Mouse (Mus musculus) megakaryocyte progenitor cell, adult 5-6 weeks (primary cell): ENCODE data around the gene Fbxw10. TPM values are rescaled to one million over a fixed set of nuclear protein-coding genes. Genes with fewer than 3 reads are reported as not detected.

Experiments used
- ATAC-seq: replicated peaks from 2 replicates; pipeline ENCODE4 v1.8.0; 2016; ENCODE audit warnings: mild to moderate bottlenecking, moderate TSS enrichment, inconsistent platforms; ENCODE audit not compliant: poor library complexity
- total RNA-seq, 2 experiments: library from RNA; stranded (forward) in 1 of 2; stranded (reverse) in 1 of 2; fragments of 157-497, 149-512 nt in 1 of 2; fragments of 200-1000 nt in 1 of 2; gene quantifications; 2 replicates each; pipeline versions ENCODE4 v1.2.3 to v1.2.4; 2015 to 2017

Gene Fbxw10
- total RNA-seq, 2 experiments from 2014 or later: 1.2 to 2.3 TPM

DNA sequence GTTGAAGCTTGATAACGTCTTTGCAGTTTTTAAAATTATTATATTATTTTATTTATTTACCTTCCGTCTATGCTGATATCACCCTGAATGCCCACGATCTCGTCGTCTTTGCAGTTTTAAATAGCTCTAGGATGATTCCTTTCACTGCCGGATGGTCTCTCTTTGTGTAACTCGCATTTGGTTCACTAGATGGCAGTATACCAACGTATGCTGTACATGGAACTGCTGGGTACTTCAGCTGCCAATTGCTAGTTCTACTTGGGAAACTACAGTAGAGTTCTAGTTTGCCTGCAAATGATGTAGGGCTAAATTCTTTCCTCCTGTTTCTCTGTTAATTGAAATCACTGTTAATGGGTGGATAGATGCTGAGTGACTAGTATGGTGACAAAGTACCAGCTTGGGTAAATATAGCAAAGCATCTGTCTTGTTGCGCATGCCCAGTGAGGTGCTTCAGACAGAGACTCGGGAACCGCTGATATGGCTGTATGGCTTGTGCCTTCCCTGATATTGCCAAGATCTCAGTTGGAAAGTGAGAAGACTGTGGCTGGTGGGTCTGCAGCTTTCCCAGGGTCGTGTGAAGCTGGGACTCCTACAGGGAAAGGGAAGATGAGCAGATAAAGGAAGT, 54.9 kb downstream of the Fbxw10 start:
- peak; percentile 93 for ATAC-seq

GRCm38 (mm10) chr11:62903871-62904495, 57.1 kb downstream of the Fbxw10 start:
- ATAC-seq: peak; percentile 72

DNA sequence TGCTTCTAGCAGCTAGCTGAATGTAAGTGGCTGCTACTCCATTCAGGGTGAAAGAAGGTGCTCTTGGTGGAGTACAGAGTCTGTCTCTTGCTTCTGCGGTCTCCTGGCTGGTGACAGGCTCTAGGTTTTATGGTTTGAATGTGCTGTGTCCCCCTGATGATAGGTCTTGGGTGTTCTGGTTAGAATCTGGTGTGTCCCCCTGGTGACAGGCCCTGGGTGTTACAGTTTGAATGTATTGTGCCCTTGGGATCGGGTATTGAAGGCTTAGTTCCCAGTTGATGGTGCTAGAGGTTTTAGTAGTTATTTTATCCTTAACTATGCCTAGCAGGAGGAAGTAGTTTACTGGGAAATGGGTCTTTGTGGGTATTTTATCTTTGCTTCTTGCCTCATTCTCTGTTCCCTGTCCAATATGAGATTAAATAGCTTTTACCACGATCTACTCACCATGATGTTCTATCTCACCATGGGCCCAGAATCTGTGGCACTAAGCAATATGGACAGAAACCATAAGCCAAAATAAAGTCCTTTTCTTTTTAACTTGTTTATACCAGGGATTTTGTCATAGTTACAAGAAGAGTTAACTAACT, 62.9 kb downstream of the Fbxw10 start:
- peak; percentile 75 for ATAC-seq

- no peak for ATAC-seq
Observed at GRCm38 (mm10) chr11:62911362-62911761, 64.5 kb downstream of the Fbxw10 start.

GRCm38 (mm10) chr11:62913141-62913540, 66.3 kb downstream of the Fbxw10 start:
- no peak for ATAC-seq

- peak; percentile 63 for ATAC-seq
Observed at GRCm38 (mm10) chr11:62914532-62914931, 67.7 kb downstream of the Fbxw10 start.

DNA sequence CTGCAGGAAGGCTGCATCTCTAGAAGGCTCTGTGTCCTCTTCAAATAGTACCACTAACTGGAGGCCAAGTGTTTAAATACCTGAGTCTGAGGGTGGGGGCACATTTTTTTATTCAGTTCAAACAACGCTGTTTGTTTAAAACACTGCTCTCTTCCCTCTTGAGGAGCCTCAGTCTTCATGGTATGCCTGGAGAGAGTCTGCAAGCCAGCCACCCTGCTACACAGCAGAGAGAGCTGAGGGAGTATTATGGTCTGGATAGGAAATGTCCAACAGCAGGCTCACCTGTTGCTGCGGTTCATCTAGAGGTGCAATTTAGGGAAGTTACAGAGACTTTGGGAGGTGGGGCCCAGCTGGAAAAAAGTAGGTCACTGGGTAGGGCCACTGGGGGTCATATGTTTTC, 68.6 kb downstream of the Fbxw10 start:
- ATAC-seq: no peak

DNA sequence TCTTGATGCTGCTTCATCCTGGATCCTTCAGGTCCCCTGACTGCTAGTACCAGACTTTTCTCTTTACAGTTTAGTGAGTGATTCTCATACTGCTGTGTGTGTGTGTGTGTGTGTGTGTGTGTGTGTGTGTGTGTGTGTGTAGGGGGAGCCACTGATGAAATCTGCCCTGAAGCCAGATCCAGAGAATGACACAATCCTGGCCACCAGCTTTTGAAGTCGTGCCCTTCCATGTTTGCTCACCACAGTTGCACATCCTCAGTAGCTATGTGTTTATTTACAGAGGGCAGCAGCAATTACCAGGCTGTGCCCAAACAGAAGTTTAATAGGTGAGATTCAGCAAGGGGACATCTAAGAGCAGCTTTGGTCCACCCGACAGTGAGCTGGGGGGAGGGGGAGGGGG, 69.9 kb downstream of the Fbxw10 start:
- ATAC-seq: no peak

DNA sequence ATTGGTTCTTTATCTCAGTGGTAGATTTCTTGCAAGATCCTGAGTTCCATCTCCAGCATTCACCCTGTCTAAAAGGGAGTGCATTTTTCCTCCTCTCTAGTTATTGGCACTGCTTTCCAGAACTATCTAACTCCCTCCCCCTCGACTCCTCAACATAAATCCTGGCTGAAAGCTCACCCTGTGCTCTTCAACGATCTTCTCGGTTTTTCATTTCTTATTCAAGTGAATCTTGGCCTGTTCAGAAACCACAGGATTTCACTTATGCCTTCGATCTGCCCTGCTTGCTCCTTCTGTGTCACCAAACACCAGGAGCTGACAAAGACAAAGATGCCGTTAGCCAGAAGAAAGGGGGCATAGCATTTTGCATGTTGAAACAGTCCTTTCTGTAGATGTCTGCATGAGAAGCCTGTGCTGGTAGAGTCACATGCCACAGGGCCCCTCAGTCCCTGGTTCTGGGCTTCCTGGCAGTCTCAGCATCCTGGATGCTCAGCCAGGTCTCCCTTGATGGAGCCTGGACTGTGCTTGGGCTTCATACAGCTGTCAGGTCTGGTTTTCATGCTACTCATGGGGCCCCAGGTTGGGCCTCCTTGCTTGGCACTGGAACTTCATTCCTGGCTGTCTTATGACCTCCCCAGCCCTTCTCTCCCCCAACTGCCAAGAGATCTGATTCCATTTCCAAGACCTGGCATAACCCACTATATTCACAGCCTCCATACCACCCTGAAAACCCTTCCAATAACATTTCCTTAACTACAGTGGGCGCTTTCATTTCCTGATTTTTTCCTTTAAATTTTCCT, 73.3 kb downstream of the Fbxw10 start:
- ATAC-seq: no peak

DNA sequence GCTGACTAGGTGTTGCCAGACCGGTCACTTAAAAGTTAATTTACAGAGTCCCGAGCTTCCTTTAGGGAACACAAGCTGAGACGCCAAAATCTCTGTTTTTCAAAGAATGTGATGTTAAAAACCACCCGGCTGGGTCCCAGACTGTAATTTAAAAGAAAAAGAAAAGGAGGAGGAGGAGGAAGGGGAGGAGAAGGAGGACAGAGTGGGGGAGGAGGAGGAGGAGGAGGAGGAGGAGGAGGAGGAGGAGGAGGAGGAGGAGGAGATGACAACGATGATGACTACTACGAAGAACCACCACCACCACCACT, 73.8 kb downstream of the Fbxw10 start:
- ATAC-seq: no peak

DNA sequence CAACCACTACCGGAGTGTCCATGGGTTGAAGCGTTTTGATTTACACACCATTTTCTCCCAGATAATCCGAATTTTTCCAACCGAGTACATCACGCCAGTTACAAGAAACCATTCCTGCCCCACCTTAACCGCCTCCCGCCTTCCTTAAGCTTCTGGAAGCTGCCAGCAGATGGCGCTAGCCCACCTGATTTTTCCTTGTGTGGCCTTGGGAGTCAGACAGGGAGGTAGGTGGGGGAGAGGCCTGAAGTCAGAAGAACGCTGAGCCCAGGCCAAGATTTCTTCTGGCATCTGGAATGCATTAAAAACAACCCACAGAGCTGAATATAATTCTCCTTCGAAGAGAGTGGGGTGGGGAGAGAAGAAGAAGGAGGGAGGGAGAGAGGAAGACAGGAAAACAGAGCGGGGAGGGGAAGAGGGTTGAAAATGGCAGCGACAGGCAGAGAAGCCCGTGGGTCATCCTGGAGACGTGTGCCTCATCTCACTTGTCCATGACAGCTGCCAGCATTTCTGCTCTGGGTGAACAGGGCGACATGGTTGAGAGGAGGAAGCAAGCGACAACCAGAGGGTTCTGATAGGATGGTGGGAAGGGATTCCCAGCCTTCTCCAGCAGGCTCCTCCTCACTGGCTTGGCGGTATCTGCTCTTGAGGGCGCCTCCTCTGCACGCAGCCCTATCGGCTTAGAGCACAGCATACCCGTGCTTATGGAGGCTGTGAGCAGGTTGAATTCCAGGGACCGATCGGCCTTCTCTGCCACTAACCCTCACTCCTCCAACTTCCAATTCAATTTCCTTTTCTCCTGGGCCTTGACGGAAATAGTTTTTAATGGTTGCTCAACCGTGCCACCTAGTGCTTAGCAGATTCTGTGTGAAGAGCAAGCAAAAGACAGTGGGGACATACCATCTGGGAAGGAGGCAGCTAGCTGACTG, 74.4 kb downstream of the Fbxw10 start:
- ATAC-seq: peak; percentile 87

- no peak for ATAC-seq
Observed at GRCm38 (mm10) chr11:62924091-62924761, 77.4 kb downstream of the Fbxw10 start.

Other genes starting within 250 kb of the Fbxw10 start
- 3.6 and 4.9 TPM in 2 replicates for gene Lrrc75a, start 198.5 kb upstream of the Fbxw10 start, total RNA-seq (2015)
- gene Lrrc75a, start 198.5 kb upstream of the Fbxw10 start, total RNA-seq (2017): 2.2 and 4.5 TPM in 2 replicates
- gene Mmgt2, start 198.4 kb upstream of the Fbxw10 start, total RNA-seq (2015): 16.7 and 22.6 TPM in 2 replicates
- gene Mmgt2, start 198.4 kb upstream of the Fbxw10 start, total RNA-seq (2017): 13.0 and 18.5 TPM in 2 replicates
- 1.3 and 1.9 TPM in 2 replicates for gene Zfp287, start 115.2 kb upstream of the Fbxw10 start, total RNA-seq (2015)
- 0.50 and 1.2 TPM in 2 replicates for gene Zfp287, start 115.2 kb upstream of the Fbxw10 start, total RNA-seq (2017)
- gene Gm10428, start 94.0 kb upstream of the Fbxw10 start, total RNA-seq (2015): not detected in 2 replicates
- gene Gm10428, start 94.0 kb upstream of the Fbxw10 start, total RNA-seq (2017): not detected in 2 replicates
- 6.2 and 7.2 TPM in 2 replicates for gene Zfp286, start 57.6 kb upstream of the Fbxw10 start, total RNA-seq (2015)
- gene Zfp286, start 57.6 kb upstream of the Fbxw10 start, total RNA-seq (2017): 5.6 and 7.1 TPM in 2 replicates
- gene Trim16, start 26.8 kb upstream of the Fbxw10 start, total RNA-seq (2015): 13.1 and 18.1 TPM in 2 replicates
- gene Trim16, start 26.8 kb upstream of the Fbxw10 start, total RNA-seq (2017): 19.0 and 19.1 TPM in 2 replicates
- 42.3 and 46.6 TPM in 2 replicates for gene Tvp23b, start 32.4 kb downstream of the Fbxw10 start, total RNA-seq (2015)
- gene Tvp23b, start 32.4 kb downstream of the Fbxw10 start, total RNA-seq (2017): 37.7 and 41.9 TPM in 2 replicates
- gene Cdrt4, start 104.1 kb downstream of the Fbxw10 start, total RNA-seq (2015): not detected in 2 replicates
- gene Cdrt4, start 104.1 kb downstream of the Fbxw10 start, total RNA-seq (2017): not detected in 2 replicates
- not detected in 2 replicates for gene Tekt3, start 214.6 kb downstream of the Fbxw10 start, total RNA-seq (2015)
- not detected in 2 replicates for gene Tekt3, start 214.6 kb downstream of the Fbxw10 start, total RNA-seq (2017)